In the genomic region with DNA sequence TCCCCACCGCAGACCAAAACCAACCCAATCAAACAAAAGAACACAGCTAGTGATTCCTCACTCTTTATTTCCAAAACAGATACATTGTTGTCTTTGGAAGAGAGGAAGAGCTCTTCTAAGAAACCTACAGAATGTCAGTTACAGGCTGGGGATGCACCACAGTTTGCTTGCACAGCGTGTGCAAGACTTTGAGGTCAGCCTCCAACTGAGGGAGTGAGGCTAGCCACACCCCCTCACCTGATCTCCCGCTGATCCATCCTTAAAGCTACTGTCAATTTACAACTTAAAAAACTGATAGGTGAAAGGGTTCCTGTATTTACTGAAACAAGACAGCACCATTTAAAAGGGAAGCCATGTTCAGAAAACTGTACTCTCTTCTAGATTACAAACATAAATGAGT, we compare ENCODE assay signal across 28 mouse cellular contexts. TPM values are rescaled to one million over a fixed set of nuclear protein-coding genes. Genes with fewer than 3 reads are reported as not detected.
A peak's percentile ranks its signal among the peaks of the same experiment; 100 is the strongest.
DNase-seq lines count a peak whose midpoint lies in the region; ATAC-seq and TF ChIP-seq lines count a peak whose summit lies in the region.
"Had no signal": no experiment of that assay in that cellular context is flagged by ENCODE, and none has a peak within 500 bp of the region (broad histone marks: within the 10 kb centered on the region; RNA-seq: fewer than 3 reads in every experiment).

No protein-coding gene starts in this region.

- H3K4me1 ChIP-seq in ES-Bruce4 (ENCODE audit: control insufficient read depth, insufficient read depth, low read length) (no peaks in the 10 kb centered on the region), G1E (ENCODE audit: insufficient read depth, low read depth, low read length) (peaks cover 56% of the 10 kb centered on the region)

- H3K27me3 ChIP-seq in ES-Bruce4 (ENCODE audit: control insufficient read depth, insufficient read depth, low read length, poor library complexity, severe bottlenecking) (no peaks in the 10 kb centered on the region), G1E (ENCODE audit: insufficient read depth, low read length) (no peaks in the 10 kb centered on the region)
- H3K27me3 ChIP-seq: CH12.LX had no signal

- ATAC-seq in G1E (ENCODE audit: extremely low read depth, insufficient number of reproducible peaks, low FRiP score, poor library complexity, severe bottlenecking), result no peak
- ATAC-seq in erythroid progenitor cell, adult 5-6 weeks (replicated peaks; ENCODE audit: low FRiP score, poor library complexity, severe bottlenecking), result no peak
- ATAC-seq: forebrain, embryonic 16.5 days; intestine, embryonic 15.5 days had no signal

- peak; percentile 48; the same call in 1 of the 2 replicates for TF ChIP-seq EP300 in ES-Bruce4 (IDR thresholded peaks at IDR 0.05; ENCODE audit: insufficient read depth, low read depth, low read length)

- no peak for TF ChIP-seq POLR2A in ES-Bruce4 (IDR thresholded peaks at IDR 0.05; ENCODE audit: insufficient read depth, low read length)

- H3K36me3 ChIP-seq in ES-Bruce4 (ENCODE audit: control insufficient read depth, insufficient read depth, low read length, poor library complexity, severe bottlenecking), result no peaks in the 10 kb centered on the region
- no peaks in the 10 kb centered on the region for H3K36me3 ChIP-seq in G1E (replicated peaks)
- H3K36me3 ChIP-seq: embryonic facial prominence, embryonic 15.5 days; intestine, embryonic 15.5 days; midbrain, embryonic 12.5 days had no signal

- DNase-seq in left cerebral cortex, adult 2 months (ENCODE audit: extremely low spot score in 1 of 2, low spot score in 2 of 2), result no peak
- DNase-seq in left cerebral cortex, postnatal 4 days, result no peak
- peak; percentile 12 for DNase-seq in G1E (ENCODE audit: low spot score)
- peak; percentile 35 for DNase-seq in embryo, embryonic 11 days
- no peak for DNase-seq in lung, postnatal 10 days
- DNase-seq: adrenal gland, adult 2 months; B cell, adult 2 months; cerebellum, adult 11 months; cerebellum, adult 9-11 months; gastrocnemius, postnatal 14 days; heart, adult 11 months; kidney, adult 8-10 months; kidney, postnatal 10 days; layer of hippocampus, postnatal 36 days had no signal

- intact Hi-C loops in left cerebral cortex, adult 2 months (cut with DNase I), result loop anchor here (2.0 kb wide), 1 partner anchor 41 kb away; no protein-coding TSS in a partner anchor
- intact Hi-C loops in left cerebral cortex, postnatal 4 days (cut with DNase I), result no loop called here

- no peak for TF ChIP-seq CTCF in left cerebral cortex, adult 2 months (IDR thresholded peaks at IDR 0.05)
- TF ChIP-seq CTCF in ES-Bruce4 (IDR thresholded peaks at IDR 0.05; ENCODE audit: low read depth, low read length), result no peak
- no peak for TF ChIP-seq CTCF in G1E (IDR thresholded peaks at IDR 0.05; ENCODE audit: low read depth, low read length)

- H3K4me3 ChIP-seq in left cerebral cortex, adult 2 months, result peak overlapping the region; percentile 19; the same call in 1 of the 2 replicates
- no peak overlapping the region for H3K4me3 ChIP-seq in ES-Bruce4 (ENCODE audit: low read depth, low read length)
- no peak overlapping the region for H3K4me3 ChIP-seq in G1E (ENCODE audit: low read depth, low read length)
- H3K4me3 ChIP-seq: embryonic facial prominence, embryonic 15.5 days; intestine, embryonic 15.5 days; midbrain, embryonic 12.5 days; myocyte had no signal

- peak overlapping the region; percentile 48 for H3K27ac ChIP-seq in left cerebral cortex, adult 2 months
- H3K27ac ChIP-seq in ES-Bruce4 (ENCODE audit: insufficient read depth, low read length), result no peak overlapping the region
- H3K27ac ChIP-seq: embryonic facial prominence, embryonic 15.5 days; intestine, embryonic 15.5 days; midbrain, embryonic 12.5 days had no signal

- H3K9ac ChIP-seq in ES-Bruce4 (ENCODE audit: low read depth, poor library complexity, severe bottlenecking), result no peak overlapping the region
- H3K9ac ChIP-seq: embryonic facial prominence, embryonic 15.5 days; intestine, embryonic 15.5 days; midbrain, embryonic 12.5 days had no signal

- H3K9me3 ChIP-seq in ES-Bruce4 (replicated peaks; ENCODE audit: control insufficient read depth, insufficient read depth, low read length, poor library complexity, severe bottlenecking) (no peaks in the 10 kb centered on the region), G1E (replicated peaks) (peaks cover 12% of the 10 kb centered on the region)
- H3K9me3 ChIP-seq: embryonic facial prominence, embryonic 15.5 days; intestine, embryonic 15.5 days; midbrain, embryonic 12.5 days had no signal

RNA-seq across cellular contexts. Expression of a gene that starts 3.9 kb away (rescaled TPM):
- 10 to 100 TPM; 25.3 to 27.6 TPM for total RNA-seq in left cerebral cortex, adult 2 months (2021)
- 1 to 10 TPM; 6.6 to 6.8 TPM for total RNA-seq in left cerebral cortex, postnatal 4 days (2021)
- polyA plus RNA-seq in ES-Bruce4 (2011; ENCODE audit: insufficient read depth, insufficient read length, low read depth, missing spikeins) (not detected in 2 replicates), G1E (2012) (0.13 and 0.14 TPM in 2 replicates)
- total RNA-seq in G1E (2014; fragmentation: Nextera tagmentation) (1.1 and 3.2 TPM in 2 replicates), G1E (2017) (0.06 and 0.16 TPM in 2 replicates)
- total RNA-seq in erythroid progenitor cell, adult 5-6 weeks (2015; ENCODE audit: low replicate concordance), result not detected in 2 replicates
- total RNA-seq in erythroid progenitor cell, adult 5-6 weeks (2017; ENCODE audit: low replicate concordance), result not detected in 2 replicates
- total RNA-seq: adrenal gland, adult 2 months; gastrocnemius, postnatal 14 days; hematopoietic stem cell, adult 5-6 weeks; liver, adult 2 months had no signal
- polyA plus RNA-seq: heart, postnatal 0 days; liver, adult 2 months; liver, embryonic 16.5 days; lung, embryonic 16.5 days; myocyte; stomach, embryonic 16.5 days had no signal

Comparison
In these comparisons a context has a peak if more than half of its experiments do, and no peak if none do; other contexts are left out.
1. DNase-seq: peak in G1E (single experiment) and embryo, embryonic 11 days (single experiment); none in left cerebral cortex, adult 2 months (0 of 2), left cerebral cortex, postnatal 4 days (single experiment) and lung, postnatal 10 days (single experiment).